Mouse (Mus musculus) gastrocnemius, postnatal 25 days (tissue): ENCODE results near the gene Scamp1. TPM values are rescaled to one million over a fixed set of nuclear protein-coding genes. Genes with fewer than 3 reads are reported as not detected.
A peak's percentile ranks its signal among the peaks of the same experiment; 100 is the strongest.
"Not testable (repeated sequence)": the region's sequence is repeated elsewhere in the genome, so short reads cannot be mapped to it uniquely, and the experiment has no call there.

ENCODE experiments used
- DNase-seq: peaks from one replicate; pipeline ENCODE4 v3.0.0; 2022
- long read RNA-seq, 2 experiments: library from polyadenylated mRNA; stranded (forward); transcript quantifications; one replicate each; pipeline ENCODE4 v2.0.0; 2021
- total RNA-seq, 2 experiments: library from RNA; stranded (reverse); gene quantifications; 1 replicate in 1 of 2; 2 replicates in 1 of 2; pipeline ENCODE4 v1.2.3; 2021

Gene Scamp1
- total RNA-seq, result 10 to 100 TPM; 15.9 to 17.7 TPM
- long read RNA-seq, experiment 1, full-length matches to known transcripts, result 15 of 16 reads
- long read RNA-seq, experiment 1, partial matches to known transcripts, result 0 of 16 reads
- long read RNA-seq, experiment 1, other reads (novel, unspliced or antisense), result 1 of 16 reads
- long read RNA-seq, experiment 2, full-length matches to known transcripts, result 31 of 41 reads
- long read RNA-seq, experiment 2, partial matches to known transcripts, result 0 of 41 reads
- long read RNA-seq, experiment 2, other reads (novel, unspliced or antisense), result 10 of 41 reads

DNA sequence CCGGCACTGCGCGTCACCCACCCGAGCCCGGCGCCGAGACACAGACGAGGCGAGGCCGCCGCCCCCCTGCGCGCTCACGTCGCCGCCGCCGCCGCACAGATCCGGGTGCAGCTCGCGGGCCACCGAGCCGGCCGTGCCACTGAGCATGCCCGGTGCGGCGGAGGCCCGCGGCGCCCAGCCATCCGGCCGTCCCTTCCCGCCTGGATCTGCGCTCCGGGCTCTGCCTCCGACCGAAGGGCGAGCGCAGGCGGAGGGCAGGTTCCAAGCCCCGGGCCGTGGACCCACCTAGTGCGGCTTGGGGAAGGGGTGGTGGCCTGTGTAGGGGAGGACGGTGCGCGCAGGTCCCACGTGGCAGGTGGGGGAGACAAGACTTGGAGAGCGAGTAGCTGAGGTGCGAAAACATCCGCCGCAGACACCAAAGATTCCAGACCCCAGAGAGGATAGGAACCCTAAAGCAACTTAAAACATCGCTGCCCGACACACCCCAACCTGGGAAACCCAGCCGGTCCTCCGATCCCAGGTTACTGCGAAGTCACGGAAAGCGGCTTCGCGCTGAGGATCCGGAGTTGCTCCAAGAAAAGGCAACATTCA lies at the start of gene Scamp1:
Gene Scamp1 (minus strand): TSS at position 577 of the 591 bp plus-strand sequence.
- peak; percentile 89 for DNase-seq

DNA sequence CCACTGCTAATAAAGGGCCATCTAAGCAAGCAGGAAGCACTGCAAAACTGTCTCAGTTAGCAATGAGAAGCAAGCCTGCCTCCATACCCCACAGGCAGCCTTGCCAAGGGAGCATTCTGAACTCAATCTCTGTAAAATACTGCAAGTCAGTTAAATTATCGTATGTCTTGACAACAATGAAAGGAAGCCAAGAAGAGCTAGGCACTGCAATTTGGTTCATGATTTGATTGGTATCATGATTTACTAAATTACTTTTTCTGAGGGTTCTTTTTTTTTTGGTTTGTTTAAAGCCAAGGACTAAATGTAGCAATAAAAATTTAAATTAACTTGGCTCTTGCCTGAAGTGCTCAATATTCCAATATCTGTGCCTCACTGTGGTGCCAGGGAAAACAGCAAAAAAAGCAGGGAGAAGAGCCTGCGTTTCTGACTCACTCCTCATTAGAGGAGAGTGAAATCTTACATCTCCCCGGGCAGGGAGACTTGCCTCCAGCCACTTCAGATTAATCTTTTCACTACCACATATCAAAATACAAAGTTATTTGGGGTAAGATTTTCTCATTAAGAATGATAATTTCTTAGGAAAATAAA lies 44.8 kb upstream of the Scamp1 start:
- DNase-seq, result no peak

DNA sequence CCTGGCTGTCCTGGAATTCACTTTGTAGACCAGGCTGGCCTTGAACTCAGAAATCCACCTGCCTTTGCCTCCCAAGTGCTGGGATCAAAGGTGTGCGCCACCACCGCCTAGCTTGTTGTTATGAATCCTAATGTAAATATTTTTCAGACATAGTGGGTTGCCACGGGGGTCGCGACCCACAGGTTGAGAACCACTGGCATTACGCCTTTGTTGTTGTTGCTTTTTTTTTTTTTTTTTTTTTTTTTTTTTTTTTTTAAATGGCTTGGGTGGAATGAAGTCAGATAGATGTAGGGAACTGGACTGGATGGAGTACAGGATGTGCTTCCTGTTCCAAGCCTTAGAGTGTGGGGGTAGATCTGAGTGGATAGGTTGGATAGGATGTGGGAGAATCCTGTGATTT lies 43.3 kb upstream of the Scamp1 start:
- DNase-seq, result not testable (repeated sequence)

DNA sequence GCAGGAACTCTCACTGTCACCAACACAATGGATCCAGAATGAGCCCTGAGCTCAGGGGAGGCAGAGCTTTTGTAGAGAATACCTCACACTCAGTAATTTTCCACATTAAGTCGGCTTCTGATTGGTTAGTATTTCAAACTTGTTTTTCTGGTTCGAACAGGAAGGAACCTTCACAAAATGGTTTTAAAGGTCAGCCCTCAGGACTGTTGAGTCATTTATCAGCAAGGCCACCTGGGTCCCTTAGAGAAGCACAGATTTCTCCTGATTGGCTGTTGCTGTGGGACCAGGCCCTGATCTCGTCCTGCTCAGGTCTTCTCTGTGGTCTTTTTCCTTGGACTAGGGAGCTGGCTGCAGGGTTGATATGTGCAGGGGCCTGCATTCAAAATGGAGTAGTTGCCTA lies 42.4 kb upstream of the Scamp1 start:
- DNase-seq, result no peak

DNA sequence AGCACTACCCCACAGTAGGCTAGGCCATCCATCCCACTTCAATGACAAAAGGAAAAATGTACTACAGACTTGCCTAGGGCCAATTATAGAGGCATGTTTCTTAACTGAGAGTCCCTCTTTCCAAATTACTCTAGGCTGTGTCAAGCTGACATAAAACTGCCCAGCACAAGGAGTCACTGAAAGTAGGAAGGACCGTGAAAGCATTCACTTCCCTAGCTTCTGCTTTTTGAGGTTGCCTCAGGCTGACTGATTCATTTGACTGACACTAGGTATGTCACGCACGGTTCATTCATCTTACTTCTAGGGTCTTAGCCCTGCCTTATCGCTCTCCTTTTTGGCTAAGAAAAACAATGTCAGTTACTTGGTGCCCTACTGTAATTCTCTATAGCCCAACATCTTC lies 36.8 kb upstream of the Scamp1 start:
- no peak for DNase-seq

DNA sequence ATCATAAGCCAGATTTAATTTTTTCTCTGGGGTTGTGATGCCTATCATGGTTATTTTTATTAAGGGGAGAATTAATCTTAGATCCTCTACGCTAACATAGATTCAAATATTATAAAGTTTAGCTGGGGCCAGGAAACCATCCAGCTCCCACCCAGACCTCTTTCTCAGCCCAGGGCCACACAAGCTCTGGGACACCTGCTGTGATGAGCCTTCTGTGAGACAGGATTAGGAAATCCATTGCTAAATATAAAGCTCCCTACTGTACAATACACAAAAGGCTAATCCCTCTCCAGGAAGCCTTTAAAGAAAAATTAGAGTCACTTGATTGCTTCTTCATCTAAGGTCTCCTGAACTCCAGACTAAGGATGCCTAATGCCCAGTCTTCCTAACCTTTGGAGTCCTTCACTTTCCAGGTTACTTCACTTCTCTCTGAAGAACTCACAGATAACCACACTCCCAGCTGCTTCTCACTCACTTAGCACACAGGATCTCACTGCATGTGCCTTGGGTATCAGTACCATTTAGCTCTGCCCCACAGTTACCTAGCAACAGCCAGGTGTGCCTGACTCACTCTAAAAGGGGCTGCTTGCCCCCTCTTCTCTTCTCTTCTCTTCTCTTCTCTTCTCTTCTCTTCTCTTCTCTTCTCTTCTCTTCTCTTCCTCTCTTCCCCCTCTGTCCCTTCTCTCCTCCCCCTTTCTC lies 35.6 kb upstream of the Scamp1 start:
- DNase-seq, result no peak

DNA sequence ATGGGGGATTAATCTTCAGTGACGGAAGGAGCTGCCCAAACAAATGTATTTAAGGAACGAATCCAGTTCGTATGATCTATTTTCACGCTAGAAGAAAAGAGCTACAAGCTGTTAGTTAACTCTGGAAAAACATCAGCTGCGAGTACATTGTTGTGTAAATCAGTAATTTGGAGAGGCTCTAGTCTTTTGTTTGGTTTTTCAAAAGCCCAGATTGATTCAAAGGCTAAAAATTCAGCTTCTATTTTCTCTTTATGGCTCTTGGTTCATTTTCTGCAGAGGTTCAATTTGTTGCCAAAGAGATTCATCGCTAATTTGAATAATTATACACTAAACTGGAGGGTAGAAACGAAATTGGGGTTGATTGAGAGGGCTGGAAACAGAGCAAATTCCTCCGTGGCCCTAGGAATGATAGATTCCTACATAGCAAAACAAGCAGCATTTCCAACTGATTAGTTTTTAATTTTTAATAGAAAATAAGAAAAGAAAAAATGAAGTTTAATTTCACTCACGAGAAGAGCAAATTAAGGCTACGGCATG lies 31.4 kb upstream of the Scamp1 start:
- DNase-seq, result no peak

DNA sequence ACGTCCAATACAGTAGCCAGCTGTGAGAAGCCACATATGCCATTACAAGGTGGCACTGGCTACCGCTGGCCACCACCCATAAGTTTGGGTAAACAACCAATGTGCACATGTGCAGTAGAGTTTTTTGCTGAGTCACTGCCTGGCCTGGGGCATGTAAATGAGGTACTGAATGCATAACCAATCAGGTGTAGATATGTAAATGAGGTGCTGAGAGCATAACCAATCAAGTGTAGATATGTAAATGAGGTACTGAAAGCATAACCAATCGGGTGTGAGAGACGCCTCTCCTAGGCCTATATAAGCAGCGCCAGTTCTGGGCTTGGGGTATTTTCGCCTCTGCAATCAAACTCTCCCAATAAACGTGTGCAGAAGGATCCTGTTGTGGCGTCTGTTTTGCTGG lies 27.2 kb upstream of the Scamp1 start:
- DNase-seq, result not testable (repeated sequence)

DNA sequence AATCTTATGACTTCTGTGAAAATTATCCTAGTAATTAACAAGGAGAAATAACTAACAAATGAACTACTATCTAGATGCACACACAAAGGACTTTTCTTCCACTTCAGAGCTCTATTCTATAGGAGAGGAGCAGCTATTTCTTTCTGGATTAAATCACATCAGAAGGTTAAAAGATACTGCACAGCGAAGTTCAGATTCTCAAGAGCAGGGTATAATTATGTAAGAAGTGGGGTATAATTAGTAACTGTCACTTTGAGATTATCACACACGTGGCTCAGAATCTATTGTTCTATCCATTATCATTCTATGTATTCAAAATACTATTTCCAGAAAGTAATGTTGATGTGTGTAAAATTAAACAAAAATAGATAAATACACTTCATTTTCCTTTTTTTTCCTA lies 22.6 kb upstream of the Scamp1 start:
- no peak for DNase-seq

DNA sequence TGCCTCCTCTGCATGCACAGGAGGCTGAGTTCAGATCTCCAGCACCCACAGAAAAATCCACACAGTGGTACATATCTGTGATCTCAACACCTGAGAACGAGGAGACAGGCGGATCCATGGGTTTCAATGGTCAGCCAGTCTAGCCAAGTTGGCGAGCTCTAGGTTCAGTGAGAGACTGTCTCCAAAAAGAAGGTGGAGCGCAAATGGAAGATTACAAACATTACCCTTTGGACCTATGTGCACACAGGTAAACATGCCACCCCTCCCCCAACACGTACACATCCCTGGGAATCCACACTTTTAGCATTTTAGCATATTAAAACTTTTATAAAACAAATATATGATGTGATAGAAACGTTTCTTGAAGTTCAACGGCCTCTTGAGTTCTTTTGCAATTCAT lies 21.9 kb upstream of the Scamp1 start:
- no peak for DNase-seq

DNA sequence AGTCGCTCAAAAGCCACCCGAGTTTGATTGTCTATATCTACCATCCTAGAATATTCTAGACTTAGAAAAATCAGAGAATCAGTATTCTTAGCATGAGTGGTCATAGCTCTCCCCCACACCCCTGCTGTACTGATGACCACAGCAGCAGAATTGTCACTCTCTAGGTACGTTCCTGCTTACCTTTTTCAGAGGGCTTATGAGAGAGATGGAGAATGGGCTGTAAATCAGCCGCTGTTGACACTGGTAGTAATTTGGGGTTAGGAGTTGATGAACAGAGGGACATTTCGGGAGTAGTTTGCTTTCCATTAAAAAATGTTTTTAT lies 21.3 kb upstream of the Scamp1 start:
- no peak for DNase-seq

DNA sequence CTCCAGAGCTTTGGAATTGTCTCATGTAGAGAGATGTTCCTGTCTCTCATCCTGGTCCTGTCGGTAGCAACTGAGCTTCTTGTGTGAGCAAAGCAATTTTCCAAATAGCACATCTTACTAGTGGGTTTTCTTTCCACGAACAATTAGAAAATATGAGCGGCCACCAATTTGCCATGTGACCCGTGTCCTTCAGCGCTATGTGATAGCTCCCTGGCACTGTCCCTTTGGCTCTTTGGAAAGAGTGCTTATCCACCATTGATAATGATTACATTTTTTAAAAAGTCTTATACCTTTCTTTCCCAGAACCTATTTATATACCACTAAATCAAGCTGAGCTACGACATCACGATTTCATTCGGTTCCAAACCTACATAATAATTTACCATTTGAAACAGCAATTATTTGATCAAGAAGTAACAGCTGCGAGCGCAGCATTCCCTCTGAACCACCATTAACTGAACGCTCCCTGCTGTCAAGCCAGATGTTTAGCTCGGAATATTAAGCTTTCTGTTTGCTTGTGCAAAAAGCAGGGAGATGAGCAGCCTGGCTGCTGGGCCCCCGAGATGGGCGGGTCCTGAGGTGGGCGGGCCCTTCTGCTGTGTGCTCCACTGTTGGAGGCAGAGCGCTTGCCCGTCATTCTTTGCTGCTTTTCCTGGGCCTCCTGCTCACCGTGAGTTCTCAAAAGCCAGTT lies 20.8 kb upstream of the Scamp1 start:
- DNase-seq, result peak; percentile 26

DNA sequence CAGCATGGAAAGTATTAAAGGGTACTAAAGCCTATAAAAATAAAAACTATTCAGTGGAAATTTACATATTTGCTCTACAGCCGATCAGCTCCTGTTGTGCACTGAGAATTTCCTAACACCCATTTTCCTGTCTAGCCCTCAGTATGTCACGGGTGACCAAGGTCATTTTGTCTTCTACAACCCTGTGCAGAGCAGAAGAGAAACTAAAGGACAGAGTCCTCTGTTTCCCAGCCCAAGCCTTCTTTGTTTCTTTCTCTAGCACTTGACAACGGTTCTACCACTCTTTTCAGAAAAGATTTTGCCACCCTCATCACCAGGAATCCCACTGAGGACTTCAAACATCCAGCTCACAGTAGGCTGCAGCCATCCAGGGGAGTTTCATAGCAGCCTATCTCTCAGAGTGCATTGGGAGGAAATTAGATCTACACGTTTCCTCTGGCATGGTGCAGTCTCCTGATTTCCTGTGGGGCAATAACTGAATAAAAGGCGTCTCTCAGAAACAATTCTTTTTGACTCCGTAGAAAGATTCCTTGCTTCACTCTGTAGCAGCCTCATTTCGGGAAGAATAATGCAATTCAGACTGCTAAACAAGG lies 15.4 kb upstream of the Scamp1 start:
- DNase-seq, result no peak

DNA sequence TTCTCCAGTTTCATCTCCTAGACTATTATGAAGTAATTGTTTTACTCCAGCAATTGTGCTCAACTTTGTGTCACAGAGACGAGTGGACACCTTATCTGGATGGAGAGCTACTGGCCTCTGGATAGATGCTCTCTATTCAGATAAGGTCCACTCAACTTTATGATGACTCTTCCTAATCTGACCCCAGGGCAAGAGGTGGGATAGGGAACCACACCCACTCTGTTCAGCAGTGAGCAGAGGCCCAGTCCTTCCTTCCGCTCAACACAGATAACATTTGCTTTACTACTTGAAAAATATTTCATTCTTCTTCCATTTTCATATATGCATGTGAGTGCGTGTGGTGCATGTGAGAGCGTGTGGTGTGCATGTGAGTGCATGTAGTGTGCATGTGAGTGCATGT lies 14.6 kb upstream of the Scamp1 start:
- no peak for DNase-seq

DNA sequence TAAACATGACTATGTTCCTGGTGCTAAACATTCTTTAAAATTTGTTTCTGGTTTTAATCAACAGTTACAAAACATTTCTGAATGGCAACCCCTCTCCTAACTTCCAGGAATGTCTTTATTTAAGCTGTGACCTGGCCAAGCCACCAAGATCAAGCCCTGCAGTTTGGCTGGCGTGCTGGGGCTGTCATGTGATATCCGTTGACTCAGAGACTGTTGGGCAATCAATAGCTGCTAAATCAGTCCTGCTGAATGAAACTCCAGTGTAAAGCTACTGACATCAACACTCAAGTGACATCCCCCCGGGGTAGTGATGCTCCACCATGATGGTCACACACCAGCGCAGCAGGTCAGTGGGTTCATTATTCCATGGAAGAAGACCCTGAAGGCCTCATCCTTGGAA lies 12.7 kb upstream of the Scamp1 start:
- DNase-seq, result peak; percentile 59

DNA sequence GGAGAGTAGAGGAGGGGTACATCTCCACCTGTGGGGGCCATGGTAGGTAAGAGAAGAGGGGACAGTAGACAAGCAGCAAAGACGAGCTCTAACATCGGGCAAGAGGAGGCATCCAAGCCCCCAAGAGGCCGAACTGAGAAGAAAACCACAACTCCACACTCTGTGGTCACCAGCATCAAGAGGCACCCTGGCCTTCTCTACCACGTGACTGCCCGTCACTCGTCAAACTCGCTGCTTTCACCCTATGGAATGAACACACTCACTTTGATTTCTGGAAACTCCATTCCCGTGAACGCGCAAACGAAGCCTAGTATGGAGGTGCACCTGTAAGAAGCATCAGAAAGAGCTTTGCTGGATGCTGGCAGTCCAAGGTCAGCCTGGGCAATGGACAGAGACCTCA lies 10.7 kb upstream of the Scamp1 start:
- no peak for DNase-seq

DNA sequence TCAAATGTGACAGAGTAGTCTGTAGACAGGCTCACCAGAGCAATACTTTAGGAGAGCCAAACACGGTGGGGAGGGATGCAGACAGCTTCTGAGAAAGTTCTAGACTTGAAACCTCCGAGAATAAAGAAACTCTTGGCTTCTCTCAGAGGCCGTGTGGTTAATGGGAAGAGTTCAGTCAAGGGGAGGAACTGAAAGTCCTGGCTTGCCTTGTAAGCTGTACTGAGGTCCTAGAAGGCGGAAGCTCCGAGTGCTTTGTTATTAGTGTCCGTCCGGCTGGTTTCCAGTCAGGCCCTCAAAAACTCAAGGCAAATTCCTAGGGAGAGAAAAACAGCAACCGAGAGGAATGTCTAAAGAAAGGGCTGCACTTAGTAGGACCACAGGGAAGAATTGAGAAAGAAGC lies 10.3 kb upstream of the Scamp1 start:
- DNase-seq, result no peak

DNA sequence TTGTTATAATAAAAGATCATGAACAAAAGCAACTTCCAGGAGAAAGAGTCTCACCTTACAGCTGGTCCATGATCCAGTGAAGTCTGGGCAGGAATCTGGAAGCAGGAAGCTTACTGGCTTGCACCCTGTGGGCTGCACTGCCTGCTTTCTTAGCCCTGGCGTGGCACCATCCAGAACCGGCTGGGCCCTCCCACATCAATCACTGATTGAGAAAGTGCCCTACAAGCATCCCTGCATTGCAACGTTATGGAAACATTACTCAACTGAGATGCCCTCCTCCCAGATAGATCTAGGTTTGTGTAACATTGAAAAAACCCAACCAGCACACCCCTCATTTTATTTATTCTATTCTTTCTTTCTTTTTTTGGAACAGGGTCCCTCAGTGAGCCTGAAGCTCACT lies 9.2 kb upstream of the Scamp1 start:
- no peak for DNase-seq

DNA sequence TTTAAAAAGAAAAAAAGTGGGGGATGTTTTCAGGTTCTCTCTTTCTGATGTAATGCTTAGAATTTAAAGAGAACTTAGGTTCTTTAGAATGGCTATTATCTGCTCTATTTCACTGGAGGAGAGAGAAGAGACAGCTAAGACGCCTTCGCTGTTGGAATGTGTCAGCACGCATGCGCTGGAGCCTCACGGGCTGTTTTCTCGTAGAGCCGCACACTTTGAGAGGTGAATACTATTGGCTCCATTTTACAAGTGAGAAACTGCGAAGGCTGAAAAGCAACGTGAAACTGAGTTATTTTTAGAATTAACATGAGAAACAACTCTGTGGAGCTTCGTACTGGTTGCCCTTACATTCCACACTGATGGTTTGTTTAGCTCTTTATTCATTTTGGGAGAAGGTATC lies 8.3 kb upstream of the Scamp1 start:
- no peak for DNase-seq

DNA sequence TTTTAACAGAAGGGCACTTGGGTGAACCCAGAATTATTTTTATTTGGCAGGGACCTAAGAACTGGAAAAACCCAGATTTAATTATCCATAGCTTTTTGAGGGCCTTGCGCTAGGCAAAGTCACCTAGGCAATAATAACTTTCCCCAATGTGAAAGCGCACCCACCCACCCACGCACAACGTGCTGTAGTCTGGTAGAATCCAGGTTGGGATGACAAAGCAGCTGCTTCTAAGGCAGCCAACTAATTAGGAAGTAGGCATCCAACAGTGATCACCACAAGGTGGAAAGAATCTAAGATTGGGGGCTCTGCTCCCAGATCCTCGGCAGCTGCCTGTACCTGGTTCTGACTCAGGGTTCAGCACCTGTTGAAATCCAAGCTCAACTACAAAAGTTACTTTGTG lies 538 bp upstream of the Scamp1 start:
- DNase-seq, result no peak

DNA sequence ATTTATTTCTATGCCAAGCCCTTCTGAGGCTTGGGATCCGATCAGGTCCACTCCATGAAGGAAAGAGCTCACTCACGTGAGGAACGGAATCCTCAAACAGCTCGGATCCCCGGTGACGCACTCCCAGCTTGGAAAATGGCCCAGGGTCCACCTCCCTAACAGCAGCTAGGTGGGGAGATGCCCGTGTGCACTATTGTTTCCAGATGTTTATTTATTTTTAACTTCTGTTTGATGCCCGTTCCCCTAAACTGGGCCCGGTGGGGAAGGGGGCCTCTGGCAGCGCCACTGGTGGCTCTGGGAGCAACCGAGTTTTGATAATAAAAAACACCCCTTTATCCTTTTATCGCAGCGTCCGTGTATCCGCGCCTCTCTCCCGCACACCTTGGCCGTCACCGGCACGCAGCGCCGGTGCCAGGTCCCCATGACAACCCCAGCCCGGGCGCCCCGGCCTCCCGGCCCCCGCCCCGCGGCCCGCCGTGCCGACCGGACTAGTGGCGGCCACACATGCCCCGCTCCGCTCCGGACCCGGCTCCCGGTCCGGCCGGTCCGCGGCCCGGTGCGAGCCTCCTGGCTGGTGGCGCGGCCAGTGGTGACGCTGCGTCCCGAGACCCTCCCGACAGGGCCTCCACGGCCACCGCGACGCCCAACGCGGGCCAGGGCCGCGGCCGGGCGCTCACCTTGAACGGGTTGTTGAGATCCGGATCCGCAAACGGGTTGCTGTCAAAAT lies 951 bp downstream of the Scamp1 start:
- DNase-seq, result no peak

DNA sequence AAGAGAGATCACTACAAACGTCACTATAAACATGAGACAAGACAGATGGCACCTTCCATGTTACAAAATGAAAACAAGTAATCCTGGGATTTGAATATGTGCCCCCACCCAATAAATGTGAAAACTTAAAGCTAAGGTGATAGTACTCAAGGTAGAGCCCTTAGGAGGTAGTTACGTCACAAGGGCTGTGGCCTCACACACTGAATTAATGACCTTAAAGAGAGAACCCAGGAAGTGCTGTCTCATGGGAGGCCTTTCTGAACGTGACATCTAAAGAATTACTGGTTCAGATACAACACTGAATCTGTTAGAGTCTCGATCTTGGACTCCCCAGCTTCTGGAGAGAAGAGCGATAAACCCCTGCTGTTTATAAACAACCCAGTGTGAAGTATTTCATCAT lies 6.2 kb downstream of the Scamp1 start:
- DNase-seq, result no peak
